Mouse (Mus musculus) retina, postnatal 7 days (tissue): ENCODE measurements around the gene Spg7.

Experiments used
- DNase-seq: peaks from one replicate; pipeline ENCODE4 v3.0.0-alpha.2; 2012; ENCODE audit warnings: low read depth, low spot score

Gene Spg7

GRCm38 (mm10) chr8:123131041-123131440, 68.3 kb downstream of the Spg7 start:
- DNase-seq, result no peak

GRCm38 (mm10) chr8:123132953-123133352, 70.2 kb downstream of the Spg7 start:
- DNase-seq, result no peak

GRCm38 (mm10) chr8:123134149-123134713, 71.5 kb downstream of the Spg7 start:
- no peak for DNase-seq

GRCm38 (mm10) chr8:123135406-123135805, 72.7 kb downstream of the Spg7 start:
- peak; percentile 73 for DNase-seq

GRCm38 (mm10) chr8:123135806-123136205, 73.1 kb downstream of the Spg7 start:
- DNase-seq, result no peak

GRCm38 (mm10) chr8:123136287-123136686, 73.5 kb downstream of the Spg7 start:
- no peak for DNase-seq

- DNase-seq, result no peak
Measured at GRCm38 (mm10) chr8:123137645-123138077, 74.9 kb downstream of the Spg7 start.

- DNase-seq, result no peak
Measured at GRCm38 (mm10) chr8:123138741-123139140, 76.0 kb downstream of the Spg7 start.

- DNase-seq, result peak; percentile 43
Measured at GRCm38 (mm10) chr8:123141741-123142462, 79.2 kb downstream of the Spg7 start.

- no peak for DNase-seq
Measured at GRCm38 (mm10) chr8:123145279-123145678, 82.5 kb downstream of the Spg7 start.

- no peak for DNase-seq
Measured at GRCm38 (mm10) chr8:123146390-123146789, 83.6 kb downstream of the Spg7 start.
